Mouse (Mus musculus) liver, embryonic 12.5 days (tissue): ENCODE results near the gene Slc9a9. TPM values are rescaled to one million over a fixed set of nuclear protein-coding genes. Genes with fewer than 3 reads are reported as not detected.

Source experiments
- ATAC-seq: fragments of 200-750 bp; cut with Nextera tagmentation; 2 replicates; pipeline ENCODE4 v1.8.0; 2017; ENCODE audit warnings: moderate number of reproducible peaks, mild to moderate bottlenecking, moderate library complexity
- H3K27ac ChIP-seq: fragments of 300-500 bp; sonication (generic); 2 replicates; pipeline ENCODE4 v1.5.1; 2016; ENCODE audit warnings: mild to moderate bottlenecking
- H3K27me3 ChIP-seq: fragments of 300-500 bp; sonication (generic); replicated peaks from 2 replicates; pipeline ENCODE4 v1.6.1; 2016; ENCODE audit warnings: mild to moderate bottlenecking, moderate library complexity
- H3K36me3 ChIP-seq: fragments of 300-500 bp; sonication (generic); 2 replicates; pipeline ENCODE4 v1.6.1; 2016; ENCODE audit warnings: mild to moderate bottlenecking, moderate library complexity
- H3K4me1 ChIP-seq: fragments of 300-500 bp; sonication (generic); 2 replicates; pipeline ENCODE4 v1.6.1; 2016
- H3K4me2 ChIP-seq: fragments of 300-500 bp; sonication (generic); 2 replicates; pipeline ENCODE4 v1.6.1; 2016; ENCODE audit warnings: mild to moderate bottlenecking, moderate library complexity
- H3K4me3 ChIP-seq: fragments of 300-500 bp; sonication (generic); 2 replicates; pipeline ENCODE4 v1.5.1; 2016; ENCODE audit warnings: mild to moderate bottlenecking, moderate library complexity
- H3K9ac ChIP-seq: fragments of 300-500 bp; sonication (generic); 2 replicates; pipeline ENCODE4 v1.6.1; 2016; ENCODE audit warnings: mild to moderate bottlenecking, moderate library complexity
- H3K9me3 ChIP-seq: fragments of 300-500 bp; sonication (generic); replicated peaks from 2 replicates; pipeline ENCODE4 v1.6.1; 2016; ENCODE audit warnings: mild to moderate bottlenecking, moderate library complexity
- WGBS: fragments of 180-500 bp; shearing (Covaris S2); methylation state at CpG from one replicate; pipeline ENCODE4 v1.1.7; 2016; ENCODE audit not compliant: insufficient replicate concordance; 5-methylcytosine and 5-hydroxymethylcytosine counted together
- polyA plus RNA-seq: library from polyadenylated mRNA; unstranded; fragments of >200 nt; fragmentation: Nextera tagmentation; extraction: Ambion mirVana; gene quantifications from 2 replicates; pipeline ENCODE4 v1.2.1, GENCODE M21; 2016

Slc9a9 gene
- polyA plus RNA-seq, 1 experiment from 2014 or later = 1.6 TPM

- no peak for ATAC-seq
- WGBS = 62% methylated on average over 12 of the region's 12 CpGs
These were observed 406.1 kb downstream of the Slc9a9 start for GRCm38 (mm10) chr9:95075856-95076255.

GRCm38 (mm10) chr9:95077938-95078337 lies 408.2 kb downstream of the Slc9a9 start:
- Histone ChIP-seq H3K4me2 (no peak overlapping the region), H3K27ac (no peak overlapping the region), H3K4me1 (no peaks in the 10 kb centered on the region), H3K4me3 (no peak overlapping the region), H3K36me3 (no peaks in the 10 kb centered on the region), H3K9me3 (no peaks in the 10 kb centered on the region), H3K27me3 (no peaks in the 10 kb centered on the region), H3K9ac (no peak overlapping the region)
- no peak for ATAC-seq
- 81% methylated on average over 5 of the region's 5 CpGs for WGBS

More at GRCm38 (mm10) chr9:95075856-95076255, 406.1 kb downstream of the Slc9a9 start:
- Histone ChIP-seq H3K36me3 (no peaks in the 10 kb centered on the region), H3K4me2 (no peak overlapping the region), H3K27me3 (no peaks in the 10 kb centered on the region), H3K27ac (no peak overlapping the region), H3K4me1 (no peaks in the 10 kb centered on the region), H3K9ac (no peak overlapping the region), H3K9me3 (no peaks in the 10 kb centered on the region), H3K4me3 (no peak overlapping the region)

GRCm38 (mm10) chr9:95078626-95079025 lies 408.9 kb downstream of the Slc9a9 start:
- Histone ChIP-seq H3K27me3 (no peaks in the 10 kb centered on the region), H3K4me1 (no peaks in the 10 kb centered on the region), H3K36me3 (no peaks in the 10 kb centered on the region), H3K4me3 (no peak overlapping the region), H3K27ac (no peak overlapping the region), H3K4me2 (no peak overlapping the region), H3K9ac (no peak overlapping the region), H3K9me3 (no peaks in the 10 kb centered on the region)
- 48% methylated on average over 3 of the region's 3 CpGs for WGBS
- ATAC-seq = no peak

DNA sequence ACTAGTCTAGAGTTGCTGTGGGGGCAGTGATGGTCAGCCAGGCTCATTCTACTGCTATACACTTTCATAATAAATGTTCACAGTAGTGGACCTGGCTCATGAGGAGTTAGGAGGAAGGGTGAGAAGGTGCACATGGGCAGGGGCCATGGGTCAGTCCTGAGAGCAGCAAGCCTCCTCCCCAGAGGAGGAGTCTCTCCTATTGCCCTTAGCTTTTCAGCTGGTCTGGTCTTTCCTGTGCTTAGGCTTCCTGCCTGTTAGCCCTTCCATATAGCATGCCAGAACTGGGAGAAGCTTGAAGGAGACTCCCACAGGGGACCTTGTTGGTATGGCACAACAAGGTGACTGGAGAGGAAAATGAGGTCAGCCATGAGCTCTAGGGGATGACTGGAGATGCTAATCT lies 410.2 kb downstream of the Slc9a9 start:
- no peak for ATAC-seq
- Histone ChIP-seq H3K4me3 (no peak overlapping the region), H3K27me3 (no peaks in the 10 kb centered on the region), H3K4me1 (no peaks in the 10 kb centered on the region), H3K9me3 (no peaks in the 10 kb centered on the region), H3K36me3 (no peaks in the 10 kb centered on the region), H3K9ac (no peak overlapping the region), H3K4me2 (no peak overlapping the region), H3K27ac (no peak overlapping the region)

DNA sequence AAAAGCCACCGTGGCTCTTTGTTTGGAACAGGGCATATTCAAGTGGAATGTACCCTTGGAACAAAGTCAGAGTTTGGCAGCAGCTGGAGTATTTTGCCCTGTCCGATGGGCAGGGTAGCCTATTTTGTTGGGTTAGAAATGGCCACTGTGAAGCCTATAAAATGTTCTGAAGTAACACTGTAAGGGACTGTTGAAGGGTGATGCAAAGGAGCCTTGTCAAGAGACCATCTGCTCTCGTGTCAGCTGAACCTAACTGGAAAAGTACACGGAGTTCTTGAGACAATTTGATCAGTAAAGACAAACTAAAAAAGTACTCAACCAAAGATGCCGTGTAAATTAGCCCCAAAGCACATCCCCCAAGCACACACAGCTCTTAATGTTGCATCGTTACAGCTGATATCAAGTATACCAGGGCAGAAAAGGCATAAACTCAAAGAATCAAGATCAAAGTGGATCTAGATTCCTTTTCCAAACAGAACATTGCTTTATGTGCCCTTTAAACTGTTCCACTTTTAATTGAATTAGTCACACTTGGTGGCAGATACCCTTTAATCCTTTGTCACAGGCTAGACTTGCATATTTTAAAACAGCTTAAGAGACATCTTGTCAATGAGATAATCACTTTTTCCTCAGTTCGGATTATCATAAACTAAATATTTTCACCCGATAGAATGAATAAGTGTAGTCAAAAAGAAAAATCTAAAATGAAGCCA lies 416.6 kb downstream of the Slc9a9 start:
- Histone ChIP-seq H3K27ac (no peak overlapping the region), H3K9ac (no peak overlapping the region), H3K36me3 (no peaks in the 10 kb centered on the region), H3K4me3 (no peak overlapping the region), H3K4me2 (no peak overlapping the region), H3K4me1 (no peaks in the 10 kb centered on the region), H3K9me3 (no peaks in the 10 kb centered on the region), H3K27me3 (no peaks in the 10 kb centered on the region)
- ATAC-seq = no peak
- 70% methylated on average over 8 of the region's 8 CpGs for WGBS

DNA sequence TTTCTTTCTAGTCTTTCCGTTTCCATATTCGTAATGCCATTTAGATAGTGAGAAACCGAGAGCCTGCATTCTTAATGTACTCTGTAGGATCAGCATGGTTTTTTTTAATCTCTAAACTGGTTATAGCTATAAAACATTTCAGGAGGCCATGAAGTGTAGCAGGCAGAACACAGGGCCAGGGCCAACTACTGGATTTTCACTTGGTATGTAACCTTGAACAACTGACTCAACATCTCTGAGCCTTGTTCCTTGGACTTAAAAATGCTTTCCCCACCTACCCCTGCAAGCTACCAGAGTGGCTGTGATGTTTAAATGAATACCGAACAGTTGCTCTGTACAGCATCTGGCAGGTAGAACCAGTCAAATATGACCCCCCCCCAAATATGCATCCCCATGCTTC lies 418.5 kb downstream of the Slc9a9 start:
- WGBS = 85% methylated on average over 4 of the region's 4 CpGs
- Histone ChIP-seq H3K27ac (no peak overlapping the region), H3K9me3 (no peaks in the 10 kb centered on the region), H3K4me1 (no peaks in the 10 kb centered on the region), H3K4me3 (no peak overlapping the region), H3K4me2 (no peak overlapping the region), H3K9ac (no peak overlapping the region), H3K36me3 (no peaks in the 10 kb centered on the region), H3K27me3 (no peaks in the 10 kb centered on the region)
- no peak for ATAC-seq

- H3K4me2 ChIP-seq = no peak overlapping the region
- H3K27me3 ChIP-seq = no peaks in the 10 kb centered on the region
- no peaks in the 10 kb centered on the region for H3K4me1 ChIP-seq
- no peaks in the 10 kb centered on the region for H3K36me3 ChIP-seq
- no peak for ATAC-seq
- no peak overlapping the region for H3K9ac ChIP-seq
- WGBS = 69% methylated on average over 6 of the region's 6 CpGs
- no peak overlapping the region for H3K27ac ChIP-seq
- H3K4me3 ChIP-seq = no peak overlapping the region
- no peaks in the 10 kb centered on the region for H3K9me3 ChIP-seq
These were observed 419.3 kb downstream of the Slc9a9 start for GRCm38 (mm10) chr9:95089050-95089449.

DNA sequence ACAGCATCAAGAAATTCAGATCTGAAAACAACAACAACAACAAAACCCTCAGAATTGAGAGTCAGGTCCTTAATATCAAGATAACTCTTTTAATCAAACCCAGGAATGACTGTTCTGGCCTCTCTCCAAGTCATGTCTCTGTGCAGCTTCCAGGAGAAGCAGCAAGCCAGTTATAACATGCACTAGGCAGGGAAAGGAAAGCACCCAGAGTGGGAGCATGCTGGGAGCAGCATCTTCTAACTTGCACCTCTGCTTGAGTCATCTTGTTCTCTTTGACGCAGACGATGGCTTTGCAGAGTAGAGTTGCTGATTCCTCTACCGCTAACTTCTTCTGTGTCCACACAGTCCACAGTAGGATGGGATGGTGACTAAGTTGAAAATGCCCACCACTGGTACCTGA lies 426.8 kb downstream of the Slc9a9 start:
- Histone ChIP-seq H3K4me2 (no peak overlapping the region), H3K27me3 (no peaks in the 10 kb centered on the region), H3K9ac (no peak overlapping the region), H3K9me3 (no peaks in the 10 kb centered on the region), H3K4me3 (no peak overlapping the region), H3K4me1 (no peaks in the 10 kb centered on the region), H3K27ac (no peak overlapping the region), H3K36me3 (no peaks in the 10 kb centered on the region)
- WGBS = 86% methylated on average over 3 of the region's 3 CpGs
- no peak for ATAC-seq

GRCm38 (mm10) chr9:95105768-95106167 lies 436.1 kb downstream of the Slc9a9 start:
- Histone ChIP-seq H3K9ac (no peak overlapping the region), H3K27me3 (no peaks in the 10 kb centered on the region), H3K36me3 (no peaks in the 10 kb centered on the region), H3K9me3 (no peaks in the 10 kb centered on the region), H3K4me1 (no peaks in the 10 kb centered on the region), H3K4me3 (no peak overlapping the region), H3K4me2 (no peak overlapping the region), H3K27ac (no peak overlapping the region)
- no peak for ATAC-seq
- WGBS = 72% methylated on average over 6 of the region's 6 CpGs

GRCm38 (mm10) chr9:95109799-95110198 lies 440.1 kb downstream of the Slc9a9 start:
- Histone ChIP-seq H3K9me3 (no peaks in the 10 kb centered on the region), H3K4me1 (no peaks in the 10 kb centered on the region), H3K27ac (no peak overlapping the region), H3K9ac (no peak overlapping the region), H3K4me2 (no peak overlapping the region), H3K27me3 (no peaks in the 10 kb centered on the region), H3K4me3 (no peak overlapping the region), H3K36me3 (no peaks in the 10 kb centered on the region)
- no peak for ATAC-seq

DNA sequence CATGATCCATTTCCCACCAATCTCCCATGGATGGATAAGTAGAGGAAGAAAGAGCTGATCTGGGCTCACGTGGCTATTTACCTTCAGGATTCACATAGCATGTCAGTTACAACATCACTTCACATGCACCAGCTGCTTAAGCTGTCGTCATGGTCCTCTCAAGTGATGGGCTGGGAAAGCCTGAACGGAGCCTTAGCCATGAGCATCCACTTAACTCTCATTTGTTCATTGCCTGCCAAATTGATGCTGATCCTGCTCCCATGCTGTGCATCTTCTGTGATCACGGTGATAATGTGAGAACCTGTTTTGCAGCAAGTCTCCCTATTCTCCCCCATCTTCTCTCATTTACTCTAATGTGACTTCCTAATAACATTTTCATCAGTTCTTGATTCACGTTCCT lies 441.1 kb downstream of the Slc9a9 start:
- Histone ChIP-seq H3K36me3 (no peaks in the 10 kb centered on the region), H3K27me3 (no peaks in the 10 kb centered on the region), H3K27ac (no peak overlapping the region), H3K9ac (no peak overlapping the region), H3K9me3 (no peaks in the 10 kb centered on the region), H3K4me2 (no peak overlapping the region), H3K4me1 (no peaks in the 10 kb centered on the region), H3K4me3 (no peak overlapping the region)
- ATAC-seq = no peak
- WGBS = 67% methylated on average over 5 of the region's 5 CpGs

DNA sequence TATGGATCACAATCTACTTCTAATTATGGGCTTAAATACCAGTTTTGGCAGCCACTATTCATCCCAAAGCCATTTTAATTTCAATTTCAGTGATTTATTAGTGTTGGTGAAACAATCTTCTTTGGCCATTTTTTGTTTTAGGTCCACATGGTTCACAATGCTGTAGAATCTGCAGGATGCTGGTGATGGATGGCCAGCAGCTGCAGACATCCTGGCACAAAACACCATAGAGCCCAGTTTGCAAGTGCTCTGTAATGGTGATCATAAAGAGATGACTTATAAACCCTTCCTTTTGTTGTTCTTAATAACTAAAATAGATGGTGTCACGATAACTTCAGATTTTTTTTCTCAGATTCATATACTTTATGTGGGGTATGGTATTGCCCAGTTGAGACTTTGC lies 442.0 kb downstream of the Slc9a9 start:
- no peak for ATAC-seq
- H3K27ac ChIP-seq = no peak overlapping the region
- no peak overlapping the region for H3K4me2 ChIP-seq
- no peaks in the 10 kb centered on the region for H3K27me3 ChIP-seq
- H3K36me3 ChIP-seq = no peaks in the 10 kb centered on the region
- no peak overlapping the region for H3K4me3 ChIP-seq
- WGBS = 83% methylated on average over 1 of the region's 1 CpGs
- H3K9me3 ChIP-seq = no peaks in the 10 kb centered on the region
- no peaks in the 10 kb centered on the region for H3K4me1 ChIP-seq
- no peak overlapping the region for H3K9ac ChIP-seq
